Mouse (Mus musculus) stomach, postnatal 0 days (tissue): Measurements from ENCODE around the gene L3mbtl4. TPM values are rescaled to one million over a fixed set of nuclear protein-coding genes. Genes with fewer than 3 reads are reported as not detected.
"Not testable (repeated sequence)": the region's sequence is repeated elsewhere in the genome, so short reads cannot be mapped to it uniquely, and the experiment has no call there.

Experiments
- ATAC-seq: fragments of 200-750 bp; cut with Nextera tagmentation; 2 replicates; pipeline ENCODE4 v1.8.0; 2017; ENCODE audit not compliant: low FRiP score, low TSS enrichment
- DNase-seq: peaks from one replicate; pipeline ENCODE4 v3.0.0-alpha.2; 2016; ENCODE audit warnings: low spot score
- H3K27ac ChIP-seq: fragments of 300-500 bp; sonication (generic); replicated peaks from 2 replicates; pipeline ENCODE4 v1.5.1; 2014; ENCODE audit warnings: mild to moderate bottlenecking, control low read depth
- H3K27me3 ChIP-seq: fragments of 300-500 bp; sonication (generic); 2 replicates; pipeline ENCODE4 v1.6.1; 2014; ENCODE audit warnings: low read length; ENCODE audit not compliant: control insufficient read depth, insufficient read depth
- H3K36me3 ChIP-seq: fragments of 300-500 bp; sonication (generic); 2 replicates; pipeline ENCODE4 v1.6.1; 2014; ENCODE audit warnings: low read length, mixed read lengths; ENCODE audit not compliant: control insufficient read depth, insufficient read depth
- H3K4me1 ChIP-seq: fragments of 300-500 bp; sonication (generic); replicated peaks from 2 replicates; pipeline ENCODE4 v1.6.1; 2014; ENCODE audit warnings: antibody characterized with exemption; ENCODE audit not compliant: control insufficient read depth, insufficient read depth
- H3K4me2 ChIP-seq: fragments of 300-500 bp; sonication (generic); replicated peaks from 2 replicates; pipeline ENCODE4 v1.6.1; 2014; ENCODE audit warnings: low read depth, mild to moderate bottlenecking, control low read depth, moderate library complexity
- H3K4me3 ChIP-seq: fragments of 300-500 bp; sonication (generic); 2 replicates; pipeline ENCODE4 v1.5.1; 2014; ENCODE audit warnings: low read depth, low read length, control low read depth
- H3K9ac ChIP-seq: fragments of 300-500 bp; sonication (generic); 2 replicates; pipeline ENCODE4 v1.6.1; 2014; ENCODE audit warnings: mild to moderate bottlenecking, low read length, control low read depth, mixed read lengths
- H3K9me3 ChIP-seq: fragments of 300-500 bp; sonication (generic); 2 replicates; pipeline ENCODE4 v1.6.1; 2016; ENCODE audit warnings: low read length; ENCODE audit not compliant: control insufficient read depth
- CTCF ChIP-seq: IDR thresholded peaks from 2 replicates; pipeline ENCODE4 v1.5.1; 2016; ENCODE audit warnings: antibody characterized with exemption, low read depth, mild to moderate bottlenecking, moderate library complexity
- EP300 ChIP-seq: optimal IDR thresholded peaks from 2 replicates; pipeline ENCODE3; 2016; ENCODE audit warnings: antibody characterized with exemption
- WGBS: fragments of 180-500 bp; shearing (Covaris S2); extraction: QIAGEN DNeasy Blood & Tissue Kit; methylation state at CpG from one replicate; pipeline ENCODE4 v1.1.7; 2014; 5-methylcytosine and 5-hydroxymethylcytosine counted together
- polyA plus RNA-seq: library from polyadenylated mRNA; unstranded; fragments of >200 nt; fragmentation: Nextera tagmentation; extraction: Ambion mirVana; gene quantifications from 2 replicates; pipeline ENCODE4 v1.2.1, GENCODE M21; 2015

The L3mbtl4 gene
- polyA plus RNA-seq, 1 experiment from 2014 or later: not detected

- no peak for ATAC-seq
- no peaks in the 10 kb centered on the region for H3K4me1 ChIP-seq
- no peaks in the 10 kb centered on the region for H3K36me3 ChIP-seq
- no peak overlapping the region for H3K27ac ChIP-seq
- TF ChIP-seq CTCF (no peak), EP300 (no peak)
- H3K9me3 ChIP-seq: no peaks in the 10 kb centered on the region
- no peaks in the 10 kb centered on the region for H3K27me3 ChIP-seq
- no peak overlapping the region for H3K4me2 ChIP-seq
- H3K9ac ChIP-seq: no peak overlapping the region
- WGBS: 36% methylated on average over 3 of the region's 3 CpGs
- no peak for DNase-seq
- H3K4me3 ChIP-seq: no peak overlapping the region
These were observed 59.8 kb downstream of the L3mbtl4 start for GRCm38 (mm10) chr17:68333382-68333781.

GRCm38 (mm10) chr17:68338917-68339553, 65.4 kb downstream of the L3mbtl4 start:
- no peak for ATAC-seq
- 71% methylated on average over 3 of the region's 3 CpGs for WGBS
- H3K4me2 ChIP-seq: no peak overlapping the region
- no peaks in the 10 kb centered on the region for H3K36me3 ChIP-seq
- H3K9me3 ChIP-seq: no peaks in the 10 kb centered on the region
- TF ChIP-seq EP300: no peak
- no peak for TF ChIP-seq CTCF
- DNase-seq: no peak
- no peak overlapping the region for H3K9ac ChIP-seq
- no peaks in the 10 kb centered on the region for H3K4me1 ChIP-seq
- no peaks in the 10 kb centered on the region for H3K27me3 ChIP-seq
- no peak overlapping the region for H3K4me3 ChIP-seq
- no peak overlapping the region for H3K27ac ChIP-seq

GRCm38 (mm10) chr17:68357687-68358086, 84.1 kb downstream of the L3mbtl4 start:
- Histone ChIP-seq H3K9ac (no peak overlapping the region), H3K27me3 (no peaks in the 10 kb centered on the region), H3K36me3 (no peaks in the 10 kb centered on the region), H3K4me2 (no peak overlapping the region), H3K9me3 (no peaks in the 10 kb centered on the region), H3K4me1 (no peaks in the 10 kb centered on the region), H3K27ac (no peak overlapping the region), H3K4me3 (no peak overlapping the region)
- DNase-seq (no peak), ATAC-seq (no peak)
- TF ChIP-seq CTCF (no peak), EP300 (no peak)
- 48% methylated on average over 1 of the region's 1 CpGs for WGBS

GRCm38 (mm10) chr17:68371101-68371500, 97.5 kb downstream of the L3mbtl4 start:
- Histone ChIP-seq H3K36me3 (no peaks in the 10 kb centered on the region), H3K9me3 (no peaks in the 10 kb centered on the region), H3K27me3 (no peaks in the 10 kb centered on the region), H3K4me1 (no peaks in the 10 kb centered on the region), H3K27ac (no peak overlapping the region), H3K4me3 (no peak overlapping the region), H3K4me2 (no peak overlapping the region), H3K9ac (no peak overlapping the region)
- WGBS: 67% methylated on average over 1 of the region's 1 CpGs
- TF ChIP-seq CTCF: no peak
- TF ChIP-seq EP300: no peak
- ATAC-seq (no peak), DNase-seq (no peak)

- Histone ChIP-seq H3K36me3 (no peaks in the 10 kb centered on the region), H3K4me2 (no peak overlapping the region), H3K27me3 (no peaks in the 10 kb centered on the region), H3K9ac (no peak overlapping the region), H3K27ac (no peak overlapping the region), H3K4me1 (no peaks in the 10 kb centered on the region), H3K4me3 (no peak overlapping the region), H3K9me3 (no peaks in the 10 kb centered on the region)
- no peak for TF ChIP-seq EP300
- TF ChIP-seq CTCF: no peak
- ATAC-seq: no peak
- WGBS: 44% methylated on average over 5 of the region's 5 CpGs
- no peak for DNase-seq
These were observed 114.9 kb downstream of the L3mbtl4 start for GRCm38 (mm10) chr17:68388481-68388880.

- H3K4me2 ChIP-seq: no peak overlapping the region
- TF ChIP-seq CTCF (no peak), EP300 (no peak)
- no peaks in the 10 kb centered on the region for H3K36me3 ChIP-seq
- DNase-seq: no peak
- H3K4me3 ChIP-seq: no peak overlapping the region
- H3K9me3 ChIP-seq: no peaks in the 10 kb centered on the region
- no peaks in the 10 kb centered on the region for H3K4me1 ChIP-seq
- 42% methylated on average over 1 of the region's 1 CpGs for WGBS
- no peak for ATAC-seq
- no peak overlapping the region for H3K9ac ChIP-seq
- no peaks in the 10 kb centered on the region for H3K27me3 ChIP-seq
- H3K27ac ChIP-seq: no peak overlapping the region
These were observed 132.4 kb downstream of the L3mbtl4 start for GRCm38 (mm10) chr17:68405993-68406392.

- H3K9me3 ChIP-seq, H3K4me3 ChIP-seq, H3K27ac ChIP-seq, H3K27me3 ChIP-seq, ATAC-seq, DNase-seq, H3K4me1 ChIP-seq, H3K9ac ChIP-seq, H3K4me2 ChIP-seq, H3K36me3 ChIP-seq: not testable (repeated sequence)
- 72% methylated on average over 1 of the region's 1 CpGs for WGBS
These were observed 133.5 kb downstream of the L3mbtl4 start for GRCm38 (mm10) chr17:68407121-68407520.
